In the genomic region with DNA sequence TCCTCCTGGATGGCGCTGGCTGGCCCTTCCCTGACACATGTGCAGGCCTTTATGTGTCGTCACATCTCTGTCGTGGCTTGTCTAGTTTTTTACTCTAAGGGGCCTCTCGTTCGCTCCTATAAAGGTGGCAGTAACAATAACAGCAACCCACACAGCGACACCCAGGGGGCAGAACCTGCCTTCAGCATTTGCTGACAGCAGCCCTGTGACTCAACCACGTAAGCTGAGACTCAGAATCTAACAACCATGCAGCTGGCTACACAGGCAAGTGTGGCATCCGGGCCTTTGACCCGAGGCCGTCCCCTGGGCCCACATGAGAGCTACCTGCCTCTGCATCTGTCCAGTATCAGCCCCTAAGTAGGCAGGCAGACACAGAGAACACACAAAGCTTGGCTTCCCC, we compare ENCODE assay signal across 15 mouse cellular contexts. TPM values are rescaled to one million over a fixed set of nuclear protein-coding genes. Genes with fewer than 3 reads are reported as not detected.
DNase-seq lines count a peak whose midpoint lies in the region; ATAC-seq and TF ChIP-seq lines count a peak whose summit lies in the region.
"Had no signal": no experiment of that assay in that cellular context is flagged by ENCODE, and none has a peak within 500 bp of the region (broad histone marks: within the 10 kb centered on the region; RNA-seq: fewer than 3 reads in every experiment).

No protein-coding gene starts in this region.

- no peaks in the 10 kb centered on the region for H3K9me3 ChIP-seq in liver, embryonic 14.5 days (ENCODE audit: control insufficient read depth, low read length)
- H3K9me3 ChIP-seq in liver, postnatal 0 days (ENCODE audit: low read length) = no peaks in the 10 kb centered on the region
- H3K9me3 ChIP-seq in embryonic facial prominence, embryonic 10.5 days = no peaks in the 10 kb centered on the region
- H3K9me3 ChIP-seq: G1E; heart, embryonic 15.5 days; hindbrain, embryonic 13.5 days; liver, embryonic 15.5 days; megakaryocyte, embryonic 14.5 days had no signal

- peaks cover 37% of the 10 kb centered on the region for H3K36me3 ChIP-seq in liver, embryonic 14.5 days (replicated peaks; ENCODE audit: control insufficient read depth, insufficient read depth, low read depth)
- peaks cover 53% of the 10 kb centered on the region for H3K36me3 ChIP-seq in liver, postnatal 0 days (replicated peaks; ENCODE audit: insufficient read depth, low read length)
- peaks cover 68% of the 10 kb centered on the region for H3K36me3 ChIP-seq in embryonic facial prominence, embryonic 10.5 days (replicated peaks)

- H3K27ac ChIP-seq in liver, embryonic 14.5 days = no peak overlapping the region
- no peak overlapping the region for H3K27ac ChIP-seq in liver, postnatal 0 days (ENCODE audit: low read depth)
- no peak overlapping the region for H3K27ac ChIP-seq in embryonic facial prominence, embryonic 10.5 days (replicated peaks)
- peak overlapping the region; percentile 67; the same call in 1 of the 2 replicates for H3K27ac ChIP-seq in olfactory bulb, adult 2 months (ENCODE audit: insufficient read depth, low read depth, low read length)
- H3K27ac ChIP-seq: heart, embryonic 15.5 days; hindbrain, embryonic 13.5 days; liver, embryonic 15.5 days had no signal

- H3K9ac ChIP-seq in liver, embryonic 14.5 days (replicated peaks) = no peak overlapping the region
- H3K9ac ChIP-seq in liver, postnatal 0 days (replicated peaks) = no peak overlapping the region
- H3K9ac ChIP-seq: heart, embryonic 15.5 days; hindbrain, embryonic 13.5 days; liver, embryonic 15.5 days had no signal

- no peak overlapping the region for H3K4me3 ChIP-seq in liver, embryonic 14.5 days (ENCODE audit: insufficient read depth in 1 of 2, low read depth in 2 of 2, low read length in 2 of 2)
- H3K4me3 ChIP-seq in liver, postnatal 0 days (ENCODE audit: low read depth, low read length) = no peak overlapping the region
- H3K4me3 ChIP-seq in embryonic facial prominence, embryonic 10.5 days = no peak overlapping the region
- no peak overlapping the region for H3K4me3 ChIP-seq in olfactory bulb, adult 2 months (ENCODE audit: insufficient read depth, low read depth, low read length)
- H3K4me3 ChIP-seq: heart, embryonic 15.5 days; hindbrain, embryonic 13.5 days; liver, embryonic 15.5 days; megakaryocyte, embryonic 14.5 days had no signal

- TF ChIP-seq EP300 in liver, embryonic 14.5 days (IDR thresholded peaks at IDR 0.05; ENCODE audit: low read depth) = no peak
- TF ChIP-seq EP300 in liver, postnatal 0 days (IDR thresholded peaks at IDR 0.05; ENCODE audit: low read depth) = no peak

- no peak overlapping the region for H3K4me2 ChIP-seq in liver, embryonic 14.5 days (ENCODE audit: low read depth)
- no peak overlapping the region for H3K4me2 ChIP-seq in liver, postnatal 0 days (ENCODE audit: low read depth, low read length)
- H3K4me2 ChIP-seq: heart, embryonic 15.5 days; hindbrain, embryonic 13.5 days; liver, embryonic 15.5 days had no signal

- ATAC-seq in liver, embryonic 14.5 days (ENCODE audit: insufficient read depth) = no peak
- ATAC-seq in liver, postnatal 0 days = no peak
- ATAC-seq in erythroid progenitor cell, adult 5-6 weeks (replicated peaks; ENCODE audit: low FRiP score, poor library complexity, severe bottlenecking) = no peak

- 84% methylated on average over 10 of the region's 10 CpGs for WGBS in liver, embryonic 14.5 days (ENCODE audit: insufficient replicate concordance)
- 86% methylated on average over 10 of the region's 10 CpGs for WGBS in liver, postnatal 0 days (ENCODE audit: insufficient replicate concordance)
- 76% methylated on average over 10 of the region's 10 CpGs for whole genome bisulfite sequencing in embryonic facial prominence, embryonic 10.5 days
- WGBS in olfactory bulb, adult 2 months = 50% methylated on average over 10 of the region's 10 CpGs

- TF ChIP-seq CTCF in liver, embryonic 14.5 days (IDR thresholded peaks at IDR 0.05; ENCODE audit: low read depth) = 0 out of 2 replicates have a peak, but pooled peaks have one; percentile 10
- no peak for TF ChIP-seq CTCF in liver, postnatal 0 days (IDR thresholded peaks at IDR 0.05; ENCODE audit: low read depth)
- TF ChIP-seq CTCF in olfactory bulb, adult 2 months (IDR thresholded peaks at IDR 0.05; ENCODE audit: insufficient read depth, low read depth, low read length) = no peak

- H3K4me1 ChIP-seq in liver, embryonic 14.5 days (replicated peaks; ENCODE audit: control insufficient read depth in 2 of 2, insufficient read depth in 2 of 2, low read length in 1 of 2) = no peaks in the 10 kb centered on the region; a peak in 1 of 4 replicates
- H3K4me1 ChIP-seq in liver, postnatal 0 days (ENCODE audit: insufficient read depth) = no peaks in the 10 kb centered on the region
- peaks cover 12% of the 10 kb centered on the region for H3K4me1 ChIP-seq in embryonic facial prominence, embryonic 10.5 days
- peaks cover 37% of the 10 kb centered on the region for H3K4me1 ChIP-seq in olfactory bulb, adult 2 months (ENCODE audit: control insufficient read depth, insufficient read depth, low read length)

- no peaks in the 10 kb centered on the region for H3K27me3 ChIP-seq in liver, embryonic 14.5 days (ENCODE audit: control insufficient read depth, insufficient read depth, low read length)
- H3K27me3 ChIP-seq in liver, postnatal 0 days (ENCODE audit: insufficient read depth, low read length) = no peaks in the 10 kb centered on the region
- no peaks in the 10 kb centered on the region for H3K27me3 ChIP-seq in embryonic facial prominence, embryonic 10.5 days (replicated peaks; ENCODE audit: low read depth, poor library complexity, severe bottlenecking)
- H3K27me3 ChIP-seq: heart, embryonic 15.5 days; hindbrain, embryonic 13.5 days; liver, embryonic 15.5 days; megakaryocyte, embryonic 14.5 days had no signal

- TF ChIP-seq POLR2A in olfactory bulb, adult 2 months (IDR thresholded peaks at IDR 0.05; ENCODE audit: insufficient read depth, low read depth, low read length) = no peak

- peak; percentile 15 for DNase-seq in embryo, embryonic 10.5 days (ENCODE audit: low spot score)
- no peak for DNase-seq in embryo, embryonic 10 days (ENCODE audit: low spot score)
- no peak for DNase-seq in liver, embryonic 14.5 days (ENCODE audit: low read depth in 3 of 3, low spot score in 3 of 3)
- no peak for DNase-seq in liver, postnatal 0 days
- peak; percentile 35 for DNase-seq in embryonic facial prominence, embryonic 10.5 days (ENCODE audit: low spot score)
- no peak for DNase-seq in thymus, adult 18-20 months
- DNase-seq: cerebellum, postnatal 36 days; kidney, adult 8-10 months had no signal

RNA-seq across cellular contexts. Expression of a gene that starts 18.5 kb away (rescaled TPM):
- 47.4 and 51.9 TPM in 2 replicates for polyA plus RNA-seq in liver, embryonic 14.5 days (2012; rRNA removed)
- polyA plus RNA-seq in liver, embryonic 14.5 days (2014; fragmentation: Nextera tagmentation; extraction: Ambion mirVana) = 93.9 and 95.1 TPM in 2 replicates
- 55.4 and 62.0 TPM in 2 replicates for polyA plus RNA-seq in liver, postnatal 0 days (2015; fragmentation: Nextera tagmentation; extraction: Ambion mirVana)
- polyA plus RNA-seq in embryonic facial prominence, embryonic 10.5 days (2016; fragmentation: Nextera tagmentation; extraction: Ambion mirVana) = 158 and 159 TPM in 2 replicates
- polyA plus RNA-seq in olfactory bulb, adult 2 months (2012; ENCODE audit: insufficient read depth, insufficient read length, low replicate concordance, missing spikeins) = not detected in 2 replicates
- 36.4 and 45.7 TPM in 2 replicates for total RNA-seq in erythroid progenitor cell, adult 5-6 weeks (2015; ENCODE audit: low replicate concordance)
- total RNA-seq in erythroid progenitor cell, adult 5-6 weeks (2017; ENCODE audit: low replicate concordance) = 27.3 and 49.2 TPM in 2 replicates

Comparison
In these comparisons a context has a peak if more than half of its experiments do, and no peak if none do; other contexts are left out.
1. DNase-seq: peak in embryo, embryonic 10.5 days (single experiment) and embryonic facial prominence, embryonic 10.5 days (single experiment); none in embryo, embryonic 10 days (single experiment), liver, embryonic 14.5 days (0 of 3), liver, postnatal 0 days (single experiment) and thymus, adult 18-20 months (0 of 2).